Mouse (Mus musculus): ENCODE data around the gene Pla2g1b. TPM values are rescaled to one million over a fixed set of nuclear protein-coding genes. Genes with fewer than 3 reads are reported as not detected.

Pla2g1b gene
- not detected in 2 replicates for polyA plus RNA-seq (2016; fragmentation: Nextera tagmentation; extraction: Ambion mirVana)

GRCm38 (mm10) chr5:115465642-115466420 lies at the start of gene Pla2g1b:
Gene Pla2g1b, plus strand, starts transcription at chr5:115466262.
- Histone ChIP-seq H3K36me3 (replicated peaks) (no peaks in the 10 kb centered on the region), H3K4me3 (replicated peaks) (no peak within 1 kb of the TSS), H3K4me1 (peaks cover 3% of the 10 kb centered on the region), H3K9me3 (no peaks in the 10 kb centered on the region), H3K4me2 (no peak within 1 kb of the TSS), H3K27me3 (no peaks in the 10 kb centered on the region), H3K9ac (no peak within 1 kb of the TSS), H3K27ac (no peak within 1 kb of the TSS)
- no peak for ATAC-seq (ENCODE audit: low FRiP score)
- 52% methylated on average over 9 of the region's 9 CpGs for WGBS

GRCm38 (mm10) chr5:115428831-115429358 lies 37.2 kb upstream of the Pla2g1b start:
- Histone ChIP-seq H3K9ac (peak overlapping the region; percentile 100), H3K4me1 (peaks cover 42% of the 10 kb centered on the region), H3K36me3 (replicated peaks) (peaks cover 24% of the 10 kb centered on the region), H3K27me3 (no peaks in the 10 kb centered on the region), H3K4me3 (replicated peaks) (peak overlapping the region; percentile 100), H3K27ac (peak overlapping the region; percentile 100), H3K4me2 (peak overlapping the region; percentile 98), H3K9me3 (no peaks in the 10 kb centered on the region)
- ATAC-seq (ENCODE audit: low FRiP score): no peak
- WGBS: under 1% methylated on average over 20 of the region's 20 CpGs

DNA sequence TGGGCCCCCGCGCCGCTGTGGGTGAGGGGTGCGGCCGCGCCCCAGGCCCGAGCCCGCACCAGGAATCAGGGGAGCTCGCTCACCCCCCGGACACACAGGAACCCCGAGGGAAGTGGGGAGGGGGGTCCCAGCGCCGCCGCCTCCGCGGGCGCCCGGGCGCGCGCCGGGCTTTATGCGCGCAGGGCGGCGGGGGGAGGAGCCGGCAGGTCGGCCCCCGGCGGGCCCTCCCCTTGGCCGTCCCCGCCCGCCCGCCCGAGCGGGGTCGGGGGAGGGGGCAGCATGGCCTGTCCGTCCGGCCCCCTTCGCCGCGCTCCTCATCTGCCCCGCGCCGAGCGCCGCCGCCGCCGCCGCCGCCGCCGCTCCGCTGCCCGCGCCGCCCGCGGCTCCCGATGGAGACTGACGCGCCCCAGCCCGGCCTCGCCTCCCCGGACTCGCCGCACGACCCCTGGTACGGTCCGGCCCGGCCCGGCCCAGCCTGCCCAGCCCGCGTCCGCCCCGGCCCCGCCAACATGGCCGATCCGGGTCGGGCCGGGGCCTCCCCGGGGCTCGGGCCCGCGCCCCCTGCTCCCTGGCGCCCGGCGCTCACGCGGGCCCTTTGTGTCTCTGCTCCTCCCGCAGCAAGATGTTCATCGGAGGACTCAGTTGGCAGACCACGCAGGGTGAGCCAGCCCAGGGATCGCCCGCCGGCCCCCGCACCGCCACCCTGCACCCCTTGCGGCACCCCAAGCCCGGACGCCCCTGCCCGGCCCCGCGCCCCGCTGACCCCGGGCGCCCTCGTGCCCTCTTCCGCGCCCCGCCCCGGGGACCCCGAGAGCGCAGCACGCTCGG lies 36.5 kb upstream of the Pla2g1b start, which contains the start of gene Msi1:
Msi1 (plus strand) TSS at position 241 of the 828 bp plus-strand sequence.
- Histone ChIP-seq H3K9me3 (no peaks in the 10 kb centered on the region), H3K4me3 (replicated peaks) (peak within 1 kb of the TSS; percentile 100), H3K27ac (peak within 1 kb of the TSS; percentile 100), H3K4me1 (peaks cover 49% of the 10 kb centered on the region), H3K36me3 (replicated peaks) (peaks cover 31% of the 10 kb centered on the region), H3K4me2 (peak within 1 kb of the TSS; percentile 98), H3K27me3 (no peaks in the 10 kb centered on the region), H3K9ac (peak within 1 kb of the TSS; percentile 100)
- under 1% methylated on average over 65 of the region's 117 CpGs for WGBS
- peak; percentile 84 for ATAC-seq (ENCODE audit: low FRiP score)

- H3K9me3 ChIP-seq: no peaks in the 10 kb centered on the region
- peak overlapping the region; percentile 100 for H3K9ac ChIP-seq
- H3K4me1 ChIP-seq: peaks cover 57% of the 10 kb centered on the region
- H3K36me3 ChIP-seq (replicated peaks): peaks cover 39% of the 10 kb centered on the region
- H3K27me3 ChIP-seq: no peaks in the 10 kb centered on the region
- H3K27ac ChIP-seq: peak overlapping the region; percentile 100
- ATAC-seq (ENCODE audit: low FRiP score): peak; percentile 2; the same call in 1 of the 2 replicates
- WGBS: 2% methylated on average over 56 of the region's 73 CpGs
- H3K4me3 ChIP-seq (replicated peaks): peak overlapping the region; percentile 100
- H3K4me2 ChIP-seq: peak overlapping the region; percentile 98
Measured at GRCm38 (mm10) chr5:115430187-115430960, 35.7 kb upstream of the Pla2g1b start.

- no peaks in the 10 kb centered on the region for H3K27me3 ChIP-seq
- H3K4me3 ChIP-seq (replicated peaks): peak overlapping the region; percentile 100
- no peaks in the 10 kb centered on the region for H3K9me3 ChIP-seq
- peaks cover 66% of the 10 kb centered on the region for H3K4me1 ChIP-seq
- H3K4me2 ChIP-seq: peak overlapping the region; percentile 98
- peaks cover 48% of the 10 kb centered on the region for H3K36me3 ChIP-seq (replicated peaks)
- H3K9ac ChIP-seq: peak overlapping the region; percentile 100
- peak overlapping the region; percentile 100 for H3K27ac ChIP-seq
- WGBS: 1% methylated on average over 14 of the region's 14 CpGs
- ATAC-seq (ENCODE audit: low FRiP score): no peak
Measured at GRCm38 (mm10) chr5:115431061-115431897, 34.8 kb upstream of the Pla2g1b start.

GRCm38 (mm10) chr5:115431898-115432259 lies 34.2 kb upstream of the Pla2g1b start:
- peaks cover 48% of the 10 kb centered on the region for H3K36me3 ChIP-seq (replicated peaks)
- H3K27me3 ChIP-seq: no peaks in the 10 kb centered on the region
- peak overlapping the region; percentile 100 for H3K4me3 ChIP-seq (replicated peaks)
- no peaks in the 10 kb centered on the region for H3K9me3 ChIP-seq
- 8% methylated on average over 7 of the region's 7 CpGs for WGBS
- ATAC-seq (ENCODE audit: low FRiP score): no peak
- peaks cover 71% of the 10 kb centered on the region for H3K4me1 ChIP-seq
- peak overlapping the region; percentile 100 for H3K27ac ChIP-seq
- H3K9ac ChIP-seq: peak overlapping the region; percentile 100
- peak overlapping the region; percentile 98 for H3K4me2 ChIP-seq

- no peak for ATAC-seq (ENCODE audit: low FRiP score)
- no peaks in the 10 kb centered on the region for H3K27me3 ChIP-seq
- peaks cover 72% of the 10 kb centered on the region for H3K4me1 ChIP-seq
- 42% methylated on average over 11 of the region's 11 CpGs for WGBS
- peak overlapping the region; percentile 100 for H3K4me3 ChIP-seq (replicated peaks)
- peak overlapping the region; percentile 98 for H3K4me2 ChIP-seq
- H3K27ac ChIP-seq: peak overlapping the region; percentile 100
- peaks cover 53% of the 10 kb centered on the region for H3K36me3 ChIP-seq (replicated peaks)
- H3K9ac ChIP-seq: peak overlapping the region; percentile 100
- H3K9me3 ChIP-seq: no peaks in the 10 kb centered on the region
Measured at GRCm38 (mm10) chr5:115432395-115432794, 33.7 kb upstream of the Pla2g1b start.

DNA sequence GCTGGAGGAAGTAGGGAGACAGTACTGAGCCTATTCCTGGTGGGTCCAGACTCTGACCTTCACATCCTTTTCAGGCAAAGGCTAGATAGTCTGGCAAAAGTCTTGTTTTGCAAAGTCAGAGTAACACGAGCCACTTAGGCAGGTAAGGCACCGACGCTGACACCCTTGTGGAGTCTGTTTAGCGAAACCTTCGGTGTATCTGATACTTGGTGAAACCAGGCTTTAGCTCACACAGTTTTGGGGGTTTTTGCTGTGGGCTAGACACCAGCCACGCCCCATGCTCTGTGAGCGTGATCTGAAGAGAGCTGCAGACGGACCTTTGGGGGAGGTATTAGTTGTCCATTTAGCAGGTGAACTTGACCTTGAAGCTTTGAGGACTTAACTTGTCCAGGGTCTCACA lies 32.9 kb upstream of the Pla2g1b start:
- Histone ChIP-seq H3K36me3 (replicated peaks) (peaks cover 59% of the 10 kb centered on the region), H3K27ac (peak overlapping the region; percentile 100), H3K4me3 (replicated peaks) (peak overlapping the region; percentile 100), H3K4me2 (peak overlapping the region; percentile 98), H3K4me1 (peaks cover 72% of the 10 kb centered on the region), H3K9me3 (no peaks in the 10 kb centered on the region), H3K9ac (peak overlapping the region; percentile 100), H3K27me3 (no peaks in the 10 kb centered on the region)
- WGBS: 58% methylated on average over 8 of the region's 8 CpGs
- no peak for ATAC-seq (ENCODE audit: low FRiP score)

DNA sequence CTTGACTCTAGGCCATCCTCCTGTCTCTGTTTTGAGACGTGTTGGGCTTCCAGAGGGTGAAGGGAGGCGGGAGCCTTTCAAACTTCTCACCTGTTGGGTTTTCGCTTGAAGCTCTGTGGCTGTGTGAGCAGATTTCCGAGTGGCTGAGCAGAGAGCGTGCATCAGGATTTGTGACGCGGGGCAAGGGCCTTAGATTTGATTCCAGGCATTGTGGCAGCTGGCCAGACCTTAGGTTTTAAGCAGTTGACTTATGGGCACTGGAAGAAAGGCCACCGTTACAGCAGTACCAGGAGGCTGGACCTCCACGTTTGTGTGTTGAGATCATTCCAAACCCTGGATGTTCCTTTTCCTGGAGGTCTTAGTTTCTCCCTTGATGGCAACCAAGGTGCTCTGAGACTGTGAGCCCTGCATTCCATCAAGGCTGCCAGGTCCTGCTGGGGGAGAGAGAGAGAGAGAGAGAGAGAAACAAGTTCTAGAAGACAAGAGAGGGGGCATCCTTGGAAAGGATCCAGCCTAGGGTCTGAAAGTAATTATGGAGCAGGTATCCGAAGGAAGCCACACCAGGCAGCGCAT lies 31.7 kb upstream of the Pla2g1b start:
- peak overlapping the region; percentile 100 for H3K9ac ChIP-seq

GRCm38 (mm10) chr5:115434853-115435754 lies 31.0 kb upstream of the Pla2g1b start:
- no peak for ATAC-seq (ENCODE audit: low FRiP score)
- H3K9me3 ChIP-seq: no peaks in the 10 kb centered on the region
- H3K4me2 ChIP-seq: peak overlapping the region; percentile 98
- H3K9ac ChIP-seq: peak overlapping the region; percentile 100
- peak overlapping the region; percentile 100 for H3K27ac ChIP-seq
- H3K27me3 ChIP-seq: no peaks in the 10 kb centered on the region
- peak overlapping the region; percentile 100 for H3K4me3 ChIP-seq (replicated peaks)
- H3K4me1 ChIP-seq: peaks cover 82% of the 10 kb centered on the region
- peaks cover 75% of the 10 kb centered on the region for H3K36me3 ChIP-seq (replicated peaks)
- 7% methylated on average over 15 of the region's 15 CpGs for WGBS

More for the DNA sequence above, 31.7 kb upstream of the Pla2g1b start:
- Histone ChIP-seq H3K4me3 (replicated peaks) (peak overlapping the region; percentile 100), H3K4me2 (peak overlapping the region; percentile 98), H3K36me3 (replicated peaks) (peaks cover 68% of the 10 kb centered on the region), H3K27ac (peak overlapping the region; percentile 100), H3K27me3 (no peaks in the 10 kb centered on the region), H3K4me1 (peaks cover 75% of the 10 kb centered on the region), H3K9me3 (no peaks in the 10 kb centered on the region)
- 12% methylated on average over 11 of the region's 11 CpGs for WGBS
- no peak for ATAC-seq (ENCODE audit: low FRiP score)

Data from forebrain, embryonic 12.5 days (tissue).